Mouse (Mus musculus): ENCODE measurements at regions not wholly inside any gene's neighbourhood (a gene's known extent, or its start where the extent isn't known, plus 50 kb on each side); places are given as distances from the start of the nearest gene placed in this dataset.

- Histone ChIP-seq H3K4me1 (ENCODE audit: control insufficient read depth, insufficient read depth, low read length) (no peaks in the 10 kb centered on the region), H3K9me3 (replicated peaks; ENCODE audit: control insufficient read depth, low read length) (no peaks in the 10 kb centered on the region), H3K36me3 (ENCODE audit: control insufficient read depth, insufficient read depth) (no peaks in the 10 kb centered on the region), H3K27ac (ENCODE audit: low read length) (no peak overlapping the region), H3K9ac (ENCODE audit: low read length) (no peak overlapping the region), H3K4me3 (ENCODE audit: low read length) (no peak overlapping the region), H3K27me3 (ENCODE audit: control insufficient read depth, insufficient read depth, low read length) (no peaks in the 10 kb centered on the region), H3K4me2 (ENCODE audit: low read depth, low read length) (no peak overlapping the region)
- 65% methylated on average over 6 of the region's 6 CpGs for WGBS
- no peak for ATAC-seq (replicated peaks; ENCODE audit: extremely low read depth, insufficient read depth, low FRiP score)
These were observed 393.6 kb downstream of the Plekhb2 start for GRCm38 (mm10) chr1:35243339-35243738.

DNA sequence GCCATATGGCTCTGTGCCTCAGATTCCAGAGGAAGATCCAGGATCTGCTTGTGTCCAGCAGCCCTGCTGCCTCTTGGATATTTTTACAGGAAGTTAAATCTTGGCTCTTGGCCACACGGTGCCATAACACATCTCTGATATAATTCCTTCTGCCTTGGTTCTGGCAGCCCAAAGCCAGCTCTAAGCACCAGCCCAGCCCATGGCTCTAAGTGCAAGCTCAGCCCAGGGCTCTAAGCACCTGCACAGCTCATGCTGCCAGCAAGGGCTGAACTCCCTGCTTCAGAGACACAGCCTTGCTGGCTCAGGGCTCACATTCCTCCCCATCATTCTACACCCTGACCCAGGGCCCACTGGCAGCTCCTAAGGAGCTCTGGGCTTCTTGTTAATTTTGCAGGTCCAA lies 415.3 kb downstream of the Plekhb2 start:
- WGBS: 78% methylated on average over 1 of the region's 1 CpGs
- Histone ChIP-seq H3K4me1 (ENCODE audit: control insufficient read depth, insufficient read depth, low read length) (no peaks in the 10 kb centered on the region), H3K9ac (ENCODE audit: low read length) (no peak overlapping the region), H3K27ac (ENCODE audit: low read length) (no peak overlapping the region), H3K36me3 (ENCODE audit: control insufficient read depth, insufficient read depth) (no peaks in the 10 kb centered on the region), H3K4me3 (ENCODE audit: low read length) (no peak overlapping the region), H3K27me3 (ENCODE audit: control insufficient read depth, insufficient read depth, low read length) (no peaks in the 10 kb centered on the region), H3K4me2 (ENCODE audit: low read depth, low read length) (no peak overlapping the region), H3K9me3 (replicated peaks; ENCODE audit: control insufficient read depth, low read length) (no peaks in the 10 kb centered on the region)
- ATAC-seq (replicated peaks; ENCODE audit: extremely low read depth, insufficient read depth, low FRiP score): no peak

DNA sequence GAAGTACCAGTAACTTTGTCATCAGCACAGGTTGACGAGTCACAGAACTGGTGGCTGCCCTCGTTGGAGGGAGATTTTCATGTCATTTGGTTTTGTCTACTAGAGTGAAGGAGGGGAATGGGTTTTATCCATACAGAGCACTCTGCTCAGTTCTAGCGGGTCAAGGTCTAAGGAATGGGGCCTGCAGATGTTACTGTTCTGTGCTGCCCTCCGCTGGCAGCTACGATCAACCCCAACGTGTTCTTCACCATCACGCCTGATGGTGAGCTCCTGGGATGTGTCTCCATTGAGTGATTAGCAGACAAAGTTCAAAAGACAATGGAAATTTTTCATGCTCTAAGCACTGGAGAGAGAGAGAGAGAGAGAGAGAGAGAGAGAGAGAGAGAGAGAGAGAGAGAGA lies 416.9 kb downstream of the Plekhb2 start:
- Histone ChIP-seq H3K4me1 (ENCODE audit: control insufficient read depth, insufficient read depth, low read length) (no peaks in the 10 kb centered on the region), H3K4me2 (ENCODE audit: low read depth, low read length) (no peak overlapping the region), H3K4me3 (ENCODE audit: low read length) (no peak overlapping the region), H3K9ac (ENCODE audit: low read length) (no peak overlapping the region), H3K27me3 (ENCODE audit: control insufficient read depth, insufficient read depth, low read length) (no peaks in the 10 kb centered on the region), H3K27ac (ENCODE audit: low read length) (no peak overlapping the region), H3K36me3 (ENCODE audit: control insufficient read depth, insufficient read depth) (no peaks in the 10 kb centered on the region), H3K9me3 (replicated peaks; ENCODE audit: control insufficient read depth, low read length) (no peaks in the 10 kb centered on the region)
- no peak for ATAC-seq (replicated peaks; ENCODE audit: extremely low read depth, insufficient read depth, low FRiP score)
- 38% methylated on average over 7 of the region's 7 CpGs for WGBS

DNA sequence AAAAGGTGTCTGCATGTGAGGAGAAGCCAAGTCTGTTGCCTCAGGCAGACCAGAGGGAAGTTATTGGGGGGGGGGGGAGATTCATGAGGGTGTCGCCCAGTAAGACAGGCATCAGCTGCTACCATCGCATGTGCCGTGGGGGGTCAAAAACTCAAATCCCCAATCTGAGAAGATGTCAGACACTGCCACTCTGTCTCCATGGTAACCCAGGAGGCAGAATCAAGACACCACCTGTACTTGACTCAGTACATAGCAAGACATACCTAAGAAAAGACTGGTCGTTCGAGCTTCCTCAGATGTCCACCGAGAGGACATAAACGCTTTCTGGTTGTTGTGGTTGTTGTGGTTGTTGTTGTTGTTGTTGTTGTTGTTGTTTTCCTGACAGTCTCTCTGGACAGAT lies 418.1 kb downstream of the Plekhb2 start:
- WGBS: 81% methylated on average over 7 of the region's 7 CpGs
- H3K9ac ChIP-seq (ENCODE audit: low read length): no peak overlapping the region
- no peak overlapping the region for H3K4me3 ChIP-seq (ENCODE audit: low read length)
- H3K27ac ChIP-seq (ENCODE audit: low read length): no peak overlapping the region
- H3K27me3 ChIP-seq (ENCODE audit: control insufficient read depth, insufficient read depth, low read length): no peaks in the 10 kb centered on the region
- ATAC-seq (replicated peaks; ENCODE audit: extremely low read depth, insufficient read depth, low FRiP score): no peak
- H3K4me2 ChIP-seq (ENCODE audit: low read depth, low read length): no peak overlapping the region
- no peaks in the 10 kb centered on the region for H3K9me3 ChIP-seq (replicated peaks; ENCODE audit: control insufficient read depth, low read length)
- no peaks in the 10 kb centered on the region for H3K36me3 ChIP-seq (ENCODE audit: control insufficient read depth, insufficient read depth)
- H3K4me1 ChIP-seq (ENCODE audit: control insufficient read depth, insufficient read depth, low read length): no peaks in the 10 kb centered on the region

- Histone ChIP-seq H3K4me2 (ENCODE audit: low read depth, low read length) (0 out of 2 replicates have a peak overlapping the region, but pooled peaks have one; percentile 10), H3K4me1 (ENCODE audit: control insufficient read depth, insufficient read depth, low read length) (peaks cover 11% of the 10 kb centered on the region; the same call in 1 of the 2 replicates), H3K36me3 (ENCODE audit: control insufficient read depth, insufficient read depth) (no peaks in the 10 kb centered on the region), H3K9me3 (replicated peaks; ENCODE audit: control insufficient read depth, low read length) (no peaks in the 10 kb centered on the region), H3K4me3 (ENCODE audit: low read length) (no peak overlapping the region), H3K27ac (ENCODE audit: low read length) (no peak overlapping the region), H3K27me3 (ENCODE audit: control insufficient read depth, insufficient read depth, low read length) (no peaks in the 10 kb centered on the region), H3K9ac (ENCODE audit: low read length) (no peak overlapping the region)
- 42% methylated on average over 8 of the region's 8 CpGs for WGBS
- ATAC-seq (replicated peaks; ENCODE audit: extremely low read depth, insufficient read depth, low FRiP score): peak; percentile 55; the same call in 1 of the 2 replicates
These were observed 425.2 kb downstream of the Plekhb2 start for GRCm38 (mm10) chr1:35274978-35275377.
